Mouse (Mus musculus) hindbrain, embryonic 16.5 days (tissue): ENCODE measurements around the gene Chek2. TPM values are rescaled to one million over a fixed set of nuclear protein-coding genes. Genes with fewer than 3 reads are reported as not detected.

ENCODE experiments used
- ATAC-seq: fragments of 200-750 bp; cut with Nextera tagmentation; 2 replicates; pipeline ENCODE4 v1.8.0; 2017; ENCODE audit warnings: moderate TSS enrichment, moderate library complexity
- H3K27ac ChIP-seq: fragments of 300-500 bp; sonication (generic); 2 replicates; pipeline ENCODE4 v1.5.1; 2014; ENCODE audit warnings: low read depth, mild to moderate bottlenecking, control low read depth, low read length, moderate library complexity
- H3K27me3 ChIP-seq: fragments of 300-500 bp; sonication (generic); replicated peaks from 2 replicates; pipeline ENCODE4 v1.6.1; 2014; ENCODE audit warnings: low read length; ENCODE audit not compliant: control insufficient read depth, insufficient read depth
- H3K36me3 ChIP-seq: fragments of 300-500 bp; sonication (generic); 2 replicates; pipeline ENCODE4 v1.6.1; 2014; ENCODE audit warnings: mild to moderate bottlenecking, low read length, moderate library complexity, mixed read lengths; ENCODE audit not compliant: control insufficient read depth, insufficient read depth
- H3K4me1 ChIP-seq: fragments of 300-500 bp; sonication (generic); 2 replicates; pipeline ENCODE4 v1.6.1; 2014; ENCODE audit warnings: low read depth, low read length; ENCODE audit not compliant: control insufficient read depth, insufficient read depth
- H3K4me2 ChIP-seq: fragments of 300-500 bp; sonication (generic); 2 replicates; pipeline ENCODE4 v1.6.1; 2014; ENCODE audit warnings: mild to moderate bottlenecking, low read length, control low read depth, moderate library complexity
- H3K4me3 ChIP-seq: fragments of 300-500 bp; sonication (generic); 2 replicates; pipeline ENCODE4 v1.5.1; 2014; ENCODE audit warnings: mild to moderate bottlenecking, low read length, control low read depth, moderate library complexity
- H3K9ac ChIP-seq: fragments of 300-500 bp; sonication (generic); 2 replicates; pipeline ENCODE4 v1.6.1; 2014; ENCODE audit warnings: low read depth, mild to moderate bottlenecking, control low read depth, low read length, moderate library complexity
- H3K9me3 ChIP-seq: fragments of 300-500 bp; sonication (generic); 2 replicates; pipeline ENCODE4 v1.6.1; 2014; ENCODE audit warnings: mild to moderate bottlenecking, low read length, moderate library complexity; ENCODE audit not compliant: control insufficient read depth
- WGBS: fragments of 180-500 bp; shearing (Covaris S2); extraction: QIAGEN DNeasy Blood & Tissue Kit; methylation state at CpG from one replicate; pipeline ENCODE4 v1.1.7; 2014; 5-methylcytosine and 5-hydroxymethylcytosine counted together
- polyA plus RNA-seq: library from polyadenylated mRNA; unstranded; fragments of >200 nt; fragmentation: Nextera tagmentation; extraction: Ambion mirVana; gene quantifications from 2 replicates; pipeline ENCODE4 v1.2.1, GENCODE M21; 2015

The Chek2 gene
- polyA plus RNA-seq, 1 experiment from 2014 or later, result 6.2 TPM

- WGBS, result 78% methylated on average over 4 of the region's 4 CpGs
- H3K9ac ChIP-seq, result no peak overlapping the region
- no peak for ATAC-seq
- no peaks in the 10 kb centered on the region for H3K4me1 ChIP-seq
- H3K27me3 ChIP-seq, result no peaks in the 10 kb centered on the region
- 0 out of 2 replicates have a peak, but pooled peaks cover 4% of the 10 kb centered on the region for H3K36me3 ChIP-seq
- H3K9me3 ChIP-seq, result no peaks in the 10 kb centered on the region
- H3K27ac ChIP-seq, result no peak overlapping the region
- no peak overlapping the region for H3K4me2 ChIP-seq
- no peak overlapping the region for H3K4me3 ChIP-seq
Measured at GRCm38 (mm10) chr5:110888596-110888995, 48.8 kb downstream of the Chek2 start.

GRCm38 (mm10) chr5:110889945-110890344 lies 50.2 kb downstream of the Chek2 start:
- Histone ChIP-seq H3K4me1 (no peaks in the 10 kb centered on the region), H3K9ac (no peak overlapping the region), H3K27me3 (no peaks in the 10 kb centered on the region), H3K9me3 (no peaks in the 10 kb centered on the region), H3K36me3 (0 out of 2 replicates have a peak, but pooled peaks cover 6% of the 10 kb centered on the region), H3K4me3 (no peak overlapping the region), H3K4me2 (no peak overlapping the region), H3K27ac (no peak overlapping the region)
- ATAC-seq, result no peak
- 91% methylated on average over 1 of the region's 1 CpGs for WGBS

- H3K4me1 ChIP-seq, result no peaks in the 10 kb centered on the region
- no peak overlapping the region for H3K4me2 ChIP-seq
- no peaks in the 10 kb centered on the region for H3K27me3 ChIP-seq
- H3K4me3 ChIP-seq, result no peak overlapping the region
- no peak for ATAC-seq
- 95% methylated on average over 3 of the region's 3 CpGs for WGBS
- 0 out of 2 replicates have a peak, but pooled peaks cover 6% of the 10 kb centered on the region for H3K36me3 ChIP-seq
- no peaks in the 10 kb centered on the region for H3K9me3 ChIP-seq
- H3K9ac ChIP-seq, result no peak overlapping the region
- no peak overlapping the region for H3K27ac ChIP-seq
Measured at GRCm38 (mm10) chr5:110890561-110890960, 50.8 kb downstream of the Chek2 start.

- no peaks in the 10 kb centered on the region for H3K9me3 ChIP-seq
- H3K9ac ChIP-seq, result no peak overlapping the region
- H3K27ac ChIP-seq, result peak overlapping the region; percentile 16; the same call in 1 of the 2 replicates
- peak; percentile 76 for ATAC-seq
- no peaks in the 10 kb centered on the region for H3K27me3 ChIP-seq
- peaks cover 6% of the 10 kb centered on the region; the same call in 1 of the 2 replicates for H3K36me3 ChIP-seq
- 29% methylated on average over 7 of the region's 7 CpGs for WGBS
- H3K4me1 ChIP-seq, result peaks cover 2% of the 10 kb centered on the region; the same call in 1 of the 2 replicates
- H3K4me2 ChIP-seq, result no peak overlapping the region
- no peak overlapping the region for H3K4me3 ChIP-seq
Measured at GRCm38 (mm10) chr5:110897114-110897788, 57.5 kb downstream of the Chek2 start.

- peaks cover 2% of the 10 kb centered on the region; the same call in 1 of the 2 replicates for H3K4me1 ChIP-seq
- no peaks in the 10 kb centered on the region for H3K9me3 ChIP-seq
- peaks cover 2% of the 10 kb centered on the region; the same call in 1 of the 2 replicates for H3K36me3 ChIP-seq
- H3K4me3 ChIP-seq, result no peak overlapping the region
- WGBS, result 38% methylated on average over 7 of the region's 7 CpGs
- no peak overlapping the region for H3K4me2 ChIP-seq
- no peak for ATAC-seq
- no peak overlapping the region for H3K27ac ChIP-seq
- no peaks in the 10 kb centered on the region for H3K27me3 ChIP-seq
- no peak overlapping the region for H3K9ac ChIP-seq
Measured at GRCm38 (mm10) chr5:110898169-110898568, 58.4 kb downstream of the Chek2 start.

GRCm38 (mm10) chr5:110898785-110899184 lies 59.0 kb downstream of the Chek2 start:
- Histone ChIP-seq H3K4me2 (no peak overlapping the region), H3K27ac (no peak overlapping the region), H3K4me3 (no peak overlapping the region), H3K27me3 (no peaks in the 10 kb centered on the region), H3K4me1 (peaks cover 2% of the 10 kb centered on the region; the same call in 1 of the 2 replicates), H3K36me3 (peaks cover 2% of the 10 kb centered on the region; the same call in 1 of the 2 replicates), H3K9ac (no peak overlapping the region), H3K9me3 (no peaks in the 10 kb centered on the region)
- ATAC-seq, result no peak
- WGBS, result 83% methylated on average over 4 of the region's 4 CpGs

GRCm38 (mm10) chr5:110900331-110900730 lies 60.6 kb downstream of the Chek2 start:
- H3K27me3 ChIP-seq, result no peaks in the 10 kb centered on the region
- H3K27ac ChIP-seq, result no peak overlapping the region
- ATAC-seq, result no peak
- no peak overlapping the region for H3K9ac ChIP-seq
- no peaks in the 10 kb centered on the region for H3K9me3 ChIP-seq
- peaks cover 2% of the 10 kb centered on the region; the same call in 1 of the 2 replicates for H3K4me1 ChIP-seq
- H3K4me3 ChIP-seq, result no peak overlapping the region
- H3K36me3 ChIP-seq, result peaks cover under 1% of the 10 kb centered on the region
- H3K4me2 ChIP-seq, result no peak overlapping the region

- Histone ChIP-seq H3K36me3 (peaks cover 4% of the 10 kb centered on the region), H3K9me3 (0 out of 2 replicates have a peak, but pooled peaks cover 5% of the 10 kb centered on the region), H3K4me2 (no peak overlapping the region), H3K4me1 (no peaks in the 10 kb centered on the region), H3K27me3 (no peaks in the 10 kb centered on the region), H3K27ac (no peak overlapping the region), H3K9ac (no peak overlapping the region), H3K4me3 (no peak overlapping the region)
- ATAC-seq, result no peak
- 100% methylated on average over 1 of the region's 1 CpGs for WGBS
Measured at GRCm38 (mm10) chr5:110906708-110907107, 66.9 kb downstream of the Chek2 start.

- H3K9ac ChIP-seq, result no peak overlapping the region
- ATAC-seq, result no peak
Measured at GRCm38 (mm10) chr5:110908879-110909278, 69.1 kb downstream of the Chek2 start.

More at GRCm38 (mm10) chr5:110908879-110909278, 69.1 kb downstream of the Chek2 start:
- Histone ChIP-seq H3K4me2 (no peak overlapping the region), H3K27me3 (no peaks in the 10 kb centered on the region), H3K36me3 (peaks cover 4% of the 10 kb centered on the region), H3K4me3 (no peak overlapping the region), H3K9me3 (0 out of 2 replicates have a peak, but pooled peaks cover 5% of the 10 kb centered on the region), H3K4me1 (no peaks in the 10 kb centered on the region), H3K27ac (no peak overlapping the region)
